Mouse (Mus musculus): Measurements from ENCODE around the gene Oaz1.

Oaz1 gene

GRCm38 (mm10) chr10:80826151-80827062, at the start of gene Oaz1:
Gene Oaz1, plus strand, starts transcription at chr10:80826656.
- peak; percentile 96 to 98 for DNase-seq

GRCm38 (mm10) chr10:80777123-80777522, 49.3 kb upstream of the Oaz1 start:
- DNase-seq, result peak; percentile 60

GRCm38 (mm10) chr10:80779565-80779964, 46.9 kb upstream of the Oaz1 start:
- DNase-seq, result no peak

- no peak for DNase-seq
Observed at GRCm38 (mm10) chr10:80784302-80784701, 42.2 kb upstream of the Oaz1 start.

GRCm38 (mm10) chr10:80784871-80785270, 41.6 kb upstream of the Oaz1 start:
- no peak for DNase-seq

- no peak for DNase-seq
Observed at GRCm38 (mm10) chr10:80785963-80786362, 40.5 kb upstream of the Oaz1 start.

GRCm38 (mm10) chr10:80787517-80787916, 38.9 kb upstream of the Oaz1 start:
- DNase-seq, result no peak

- DNase-seq, result no peak
Observed at GRCm38 (mm10) chr10:80790761-80791404, 35.6 kb upstream of the Oaz1 start.

- peak in 1 of 2 experiments; percentile 45 for DNase-seq
Observed at GRCm38 (mm10) chr10:80791476-80792174, 34.8 kb upstream of the Oaz1 start.

GRCm38 (mm10) chr10:80792175-80793032, 34.1 kb upstream of the Oaz1 start:
- DNase-seq, result peak; percentile 77 to 78

- peak; percentile 65 to 66 for DNase-seq
Observed at GRCm38 (mm10) chr10:80793033-80793784, 33.2 kb upstream of the Oaz1 start.

- DNase-seq, result no peak
Observed at GRCm38 (mm10) chr10:80793803-80794202, 32.7 kb upstream of the Oaz1 start.

- DNase-seq, result no peak
Observed at GRCm38 (mm10) chr10:80794750-80795149, 31.7 kb upstream of the Oaz1 start.

GRCm38 (mm10) chr10:80796307-80796848, 30.1 kb upstream of the Oaz1 start:
- DNase-seq, result no peak

GRCm38 (mm10) chr10:80797186-80798149, 29.0 kb upstream of the Oaz1 start:
- DNase-seq, result peak in 1 of 2 experiments; percentile 8

- peak; percentile 96 to 99 for DNase-seq
Observed at GRCm38 (mm10) chr10:80798150-80799006, 28.1 kb upstream of the Oaz1 start, which contains the start of the genes Sf3a2 and Plekhj1. Gene Sf3a2, plus strand, starts transcription at chr10:80798198. Gene Plekhj1, minus strand, starts transcription at chr10:80798626.

GRCm38 (mm10) chr10:80799070-80799566, 27.3 kb upstream of the Oaz1 start:
- no peak for DNase-seq

GRCm38 (mm10) chr10:80802204-80802912, 24.1 kb upstream of the Oaz1 start:
- DNase-seq, result peak in 1 of 2 experiments; percentile 13
